Comparison of ENCODE assay signal across 24 mouse cellular contexts in the genomic region with DNA sequence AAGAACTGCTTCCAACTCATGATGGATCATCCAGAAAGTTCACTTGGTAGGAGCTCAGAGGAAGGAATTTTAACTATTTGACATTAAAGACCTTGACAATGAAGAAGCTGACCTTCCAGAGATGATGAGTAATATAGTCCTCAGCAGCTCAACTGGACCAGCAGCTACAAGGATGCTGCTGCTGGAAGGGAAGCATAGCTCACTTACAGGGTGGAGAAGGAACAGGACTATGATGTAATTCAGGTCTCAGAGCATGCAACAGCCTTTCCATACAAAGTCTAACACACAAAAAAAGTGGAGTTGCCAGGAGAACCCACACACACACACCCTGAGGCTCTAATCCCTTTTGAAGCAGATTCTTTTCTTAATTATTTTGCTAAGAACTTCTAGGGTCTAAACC.
DNase-seq lines count a peak whose midpoint lies in the region; ATAC-seq and TF ChIP-seq lines count a peak whose summit lies in the region.
"Had no signal": no experiment of that assay in that cellular context is flagged by ENCODE, and none has a peak within 500 bp of the region (broad histone marks: within the 10 kb centered on the region; RNA-seq: fewer than 3 reads in every experiment).

No protein-coding gene starts in this region.

- no peak overlapping the region for H3K4me3 ChIP-seq in embryonic fibroblast, embryonic 13.5 days (ENCODE audit: insufficient read depth, low read length)
- H3K4me3 ChIP-seq: embryonic facial prominence, embryonic 13.5 days; embryonic facial prominence, embryonic 15.5 days; forebrain, embryonic 13.5 days; forebrain, embryonic 15.5 days had no signal

- DNase-seq in adrenal gland, adult (ENCODE audit: inconsistent age in 2 of 2, low spot score in 1 of 2) = peak; percentile 32 to 62
- DNase-seq in adrenal gland, postnatal 10 days = no peak
- peak; percentile 6 to 8 for DNase-seq in adrenal gland, postnatal 36 days
- no peak for DNase-seq in adrenal gland, adult 8-10 months
- DNase-seq in Muller cell, postnatal 12 days (ENCODE audit: inconsistent ontology term) = peak; percentile 62
- no peak for DNase-seq in gastrocnemius, postnatal 14 days
- DNase-seq: adrenal gland, postnatal 14 days; B cell, adult 2 months; cerebellum, adult 11 months; cerebellum, adult 18-20 months; cerebellum, adult 8-10 months; cerebellum, adult 9-11 months; cerebellum, postnatal 14 days; cerebellum, postnatal 36 days; embryo, embryonic 11 days; forebrain, postnatal 0 days had no signal

- peaks cover 7% of the 10 kb centered on the region; the same call in 1 of the 2 replicates for H3K4me1 ChIP-seq in embryonic fibroblast, embryonic 13.5 days (ENCODE audit: control insufficient read depth, insufficient read depth, low read length)
- H3K4me1 ChIP-seq: embryonic facial prominence, embryonic 15.5 days; forebrain, embryonic 13.5 days; forebrain, embryonic 15.5 days had no signal

- ATAC-seq in monocyte, adult 5-6 weeks (replicated peaks; ENCODE audit: insufficient number of reproducible peaks, low FRiP score, low TSS enrichment, poor library complexity, severe bottlenecking) = no peak
- ATAC-seq: activated CD4-positive, CD25-positive, alpha-beta regulatory T cell, adult 4 months; CD4-positive, CD25-positive, alpha-beta regulatory T cell, adult 4 months; forebrain, embryonic 13.5 days; forebrain, embryonic 15.5 days; forebrain, postnatal 0 days had no signal

- no peak for TF ChIP-seq POLR2A in embryonic fibroblast, embryonic 13.5 days (IDR thresholded peaks at IDR 0.05; ENCODE audit: low read depth, low read length)

- H3K27ac ChIP-seq in embryonic fibroblast, embryonic 13.5 days (ENCODE audit: insufficient read depth, low read length) = peak overlapping the region; percentile 86
- H3K27ac ChIP-seq: embryonic facial prominence, embryonic 13.5 days; embryonic facial prominence, embryonic 15.5 days; forebrain, embryonic 13.5 days; forebrain, embryonic 15.5 days had no signal

- TF ChIP-seq CTCF in embryonic fibroblast, embryonic 13.5 days (IDR thresholded peaks at IDR 0.05; ENCODE audit: borderline replicate concordance, insufficient read depth, low read length) = no peak

- intact Hi-C loops in gastrocnemius, postnatal 14 days (cut with DNase I; ENCODE audit: low total_unique reads) = no loop called here

Comparison
In these comparisons a context has a peak if more than half of its experiments do, and no peak if none do; other contexts are left out.
1. DNase-seq: peak in adrenal gland, adult (2 of 2), adrenal gland, postnatal 36 days (2 of 2) and Muller cell, postnatal 12 days (single experiment); none in adrenal gland, postnatal 10 days (single experiment), adrenal gland, adult 8-10 months (single experiment) and gastrocnemius, postnatal 14 days (single experiment).